ENCODE assay signal across 9 mouse cellular contexts in genomic region chr13:45526230-45526629, GRCm38 (mm10). TPM values are rescaled to one million over a fixed set of nuclear protein-coding genes. Genes with fewer than 3 reads are reported as not detected.
A peak's percentile ranks its signal among the peaks of the same experiment; 100 is the strongest.
DNase-seq lines count a peak whose midpoint lies in the region; ATAC-seq and TF ChIP-seq lines count a peak whose summit lies in the region.
"Had no signal": no experiment of that assay in that cellular context is flagged by ENCODE, and none has a peak within 500 bp of the region (broad histone marks: within the 10 kb centered on the region; RNA-seq: fewer than 3 reads in every experiment).

No protein-coding gene starts in this region.

- DNase-seq in heart, postnatal 0 days (ENCODE audit: low spot score): no peak
- no peak for DNase-seq in heart, postnatal 25 days (ENCODE audit: low spot score)
- DNase-seq in cerebellum, adult 2 months: peak; percentile 70 to 79
- no peak for DNase-seq in midbrain, embryonic 10.5 days (ENCODE audit: low spot score)
- no peak for DNase-seq in layer of hippocampus, adult 9-10 months (ENCODE audit: low spot score)
- no peak for DNase-seq in adrenal gland, adult 8-10 months
- DNase-seq in frontal cortex, postnatal 25 days (ENCODE audit: low spot score in 2 of 2): no peak

- no peak for ATAC-seq in heart, postnatal 0 days (ENCODE audit: insufficient read depth, low read depth)
- peak; percentile 80 for ATAC-seq in hindbrain, embryonic 15.5 days (ENCODE audit: low FRiP score, low read depth)

- H3K27me3 ChIP-seq in heart, postnatal 0 days (ENCODE audit: control insufficient read depth, insufficient read depth, low read length): no peaks in the 10 kb centered on the region
- H3K27me3 ChIP-seq in cerebellum, adult 2 months (ENCODE audit: control insufficient read depth, insufficient read depth, low read length): no peaks in the 10 kb centered on the region
- H3K27me3 ChIP-seq in hindbrain, embryonic 15.5 days: no peaks in the 10 kb centered on the region
- H3K27me3 ChIP-seq in midbrain, embryonic 10.5 days (ENCODE audit: low read depth, poor library complexity, severe bottlenecking): 0 out of 2 replicates have a peak, but pooled peaks cover 4% of the 10 kb centered on the region
- H3K27me3 ChIP-seq: embryonic facial prominence, embryonic 12.5 days had no signal

- no peak for TF ChIP-seq CTCF in heart, postnatal 0 days (IDR thresholded peaks at IDR 0.05; ENCODE audit: low read depth)
- TF ChIP-seq CTCF in cerebellum, adult 2 months (IDR thresholded peaks at IDR 0.05; ENCODE audit: borderline replicate concordance, insufficient read depth, low read depth, low read length): no peak

- no peak overlapping the region for H3K4me3 ChIP-seq in heart, postnatal 0 days (ENCODE audit: low read depth, low read length)
- no peak overlapping the region for H3K4me3 ChIP-seq in cerebellum, adult 2 months (replicated peaks; ENCODE audit: insufficient read depth, low read depth, low read length)
- H3K4me3 ChIP-seq in hindbrain, embryonic 15.5 days: no peak overlapping the region
- no peak overlapping the region for H3K4me3 ChIP-seq in midbrain, embryonic 10.5 days
- H3K4me3 ChIP-seq: embryonic facial prominence, embryonic 12.5 days had no signal

- intact Hi-C loops in heart, postnatal 25 days (cut with DNase I): no loop called here

- no peak for TF ChIP-seq POLR2A in cerebellum, adult 2 months (IDR thresholded peaks at IDR 0.05; ENCODE audit: borderline replicate concordance, insufficient read depth, low read length)

- TF ChIP-seq EP300 in heart, postnatal 0 days (IDR thresholded peaks at IDR 0.05; ENCODE audit: low read depth): no peak

- no peaks in the 10 kb centered on the region for H3K9me3 ChIP-seq in heart, postnatal 0 days (replicated peaks; ENCODE audit: control insufficient read depth, low read length)
- H3K9me3 ChIP-seq in hindbrain, embryonic 15.5 days: no peaks in the 10 kb centered on the region
- no peaks in the 10 kb centered on the region for H3K9me3 ChIP-seq in midbrain, embryonic 10.5 days (replicated peaks)
- H3K9me3 ChIP-seq: embryonic facial prominence, embryonic 12.5 days had no signal

- peak overlapping the region; percentile 66 for H3K27ac ChIP-seq in heart, postnatal 0 days (ENCODE audit: low read depth)
- H3K27ac ChIP-seq in cerebellum, adult 2 months (ENCODE audit: insufficient read depth, low read length): no peak overlapping the region
- peak overlapping the region; percentile 58; the same call in 1 of the 2 replicates for H3K27ac ChIP-seq in hindbrain, embryonic 15.5 days (replicated peaks)
- H3K27ac ChIP-seq in midbrain, embryonic 10.5 days (replicated peaks): peak overlapping the region; percentile 75
- H3K27ac ChIP-seq: embryonic facial prominence, embryonic 12.5 days had no signal

- H3K36me3 ChIP-seq in heart, postnatal 0 days (replicated peaks; ENCODE audit: control insufficient read depth, insufficient read depth, low read length): peaks cover 37% of the 10 kb centered on the region
- H3K36me3 ChIP-seq in hindbrain, embryonic 15.5 days: no peaks in the 10 kb centered on the region
- H3K36me3 ChIP-seq in midbrain, embryonic 10.5 days: no peaks in the 10 kb centered on the region
- H3K36me3 ChIP-seq: embryonic facial prominence, embryonic 12.5 days had no signal

- no peak overlapping the region for H3K9ac ChIP-seq in heart, postnatal 0 days (replicated peaks; ENCODE audit: low read depth, low read length)
- H3K9ac ChIP-seq in hindbrain, embryonic 15.5 days: no peak overlapping the region
- H3K9ac ChIP-seq: embryonic facial prominence, embryonic 12.5 days had no signal

- no peak overlapping the region for H3K4me2 ChIP-seq in heart, postnatal 0 days (ENCODE audit: low read depth, low read length)
- H3K4me2 ChIP-seq in hindbrain, embryonic 15.5 days: no peak overlapping the region
- H3K4me2 ChIP-seq: embryonic facial prominence, embryonic 12.5 days had no signal

- WGBS in heart, postnatal 0 days: 46% methylated on average over 7 of the region's 7 CpGs
- WGBS in cerebellum, adult 2 months: 22% methylated on average over 7 of the region's 7 CpGs
- WGBS in hindbrain, embryonic 15.5 days: 24% methylated on average over 7 of the region's 7 CpGs
- WGBS in midbrain, embryonic 10.5 days: 46% methylated on average over 7 of the region's 7 CpGs

- peaks cover 53% of the 10 kb centered on the region for H3K4me1 ChIP-seq in heart, postnatal 0 days (ENCODE audit: control insufficient read depth, insufficient read depth)
- peaks cover 47% of the 10 kb centered on the region for H3K4me1 ChIP-seq in cerebellum, adult 2 months (ENCODE audit: control insufficient read depth, insufficient read depth, low read length)
- peaks cover 16% of the 10 kb centered on the region for H3K4me1 ChIP-seq in hindbrain, embryonic 15.5 days (replicated peaks)
- H3K4me1 ChIP-seq in midbrain, embryonic 10.5 days: peaks cover 27% of the 10 kb centered on the region
- H3K4me1 ChIP-seq: embryonic facial prominence, embryonic 12.5 days had no signal

RNA-seq across cellular contexts. Expression of gene Gmpr, which starts 19.0 kb away (rescaled TPM):
- 195 TPM in 2 replicates for total RNA-seq in heart, postnatal 0 days (2014; rRNA removed; ENCODE audit: low replicate concordance)
- 282 and 284 TPM in 2 replicates for polyA plus RNA-seq in heart, postnatal 0 days (2015; fragmentation: Nextera tagmentation; extraction: Ambion mirVana)
- total RNA-seq in heart, postnatal 25 days (2021): 100 to 1,000 TPM; 167 to 189 TPM
- 69.1 TPM in 2 replicates for polyA plus RNA-seq in cerebellum, adult 2 months (2012; rRNA removed)
- polyA plus RNA-seq in hindbrain, embryonic 15.5 days (2015; fragmentation: Nextera tagmentation; extraction: Ambion mirVana): 35.5 and 36.0 TPM in 2 replicates
- 26.9 and 30.0 TPM in 2 replicates for polyA plus RNA-seq in midbrain, embryonic 10.5 days (2016; fragmentation: Nextera tagmentation; extraction: Ambion mirVana)
- total RNA-seq in adrenal gland, adult 8-10 months (2022): 10 to 100 TPM; 19.0 to 42.8 (median 24.0) TPM

Comparison
In these comparisons a context has a peak if more than half of its experiments do, and no peak if none do; other contexts are left out.
1. DNase-seq: peak in cerebellum, adult 2 months (2 of 2); none in heart, postnatal 0 days (single experiment), heart, postnatal 25 days (single experiment), midbrain, embryonic 10.5 days (single experiment), layer of hippocampus, adult 9-10 months (single experiment), adrenal gland, adult 8-10 months (single experiment) and frontal cortex, postnatal 25 days (0 of 2).